Mouse (Mus musculus) gonadal fat pad, adult 2 months (tissue): ENCODE results near the gene Fam25c. TPM values are rescaled to one million over a fixed set of nuclear protein-coding genes. Genes with fewer than 3 reads are reported as not detected.
"Not testable (repeated sequence)": the region's sequence is repeated elsewhere in the genome, so short reads cannot be mapped to it uniquely, and the experiment has no call there.

Source experiments
- DNase-seq: peaks from one replicate; pipeline ENCODE4 v3.0.0-alpha.2; 2012; ENCODE audit warnings: low read depth
- polyA plus RNA-seq: library from polyadenylated mRNA; depleted of rRNA; stranded (reverse); fragments of >200 nt; gene quantifications from 2 replicates; pipeline ENCODE4 v1.2.3, GENCODE M21; 2012; rRNA removed

Gene Fam25c
- not detected in 2 replicates for polyA plus RNA-seq

DNA sequence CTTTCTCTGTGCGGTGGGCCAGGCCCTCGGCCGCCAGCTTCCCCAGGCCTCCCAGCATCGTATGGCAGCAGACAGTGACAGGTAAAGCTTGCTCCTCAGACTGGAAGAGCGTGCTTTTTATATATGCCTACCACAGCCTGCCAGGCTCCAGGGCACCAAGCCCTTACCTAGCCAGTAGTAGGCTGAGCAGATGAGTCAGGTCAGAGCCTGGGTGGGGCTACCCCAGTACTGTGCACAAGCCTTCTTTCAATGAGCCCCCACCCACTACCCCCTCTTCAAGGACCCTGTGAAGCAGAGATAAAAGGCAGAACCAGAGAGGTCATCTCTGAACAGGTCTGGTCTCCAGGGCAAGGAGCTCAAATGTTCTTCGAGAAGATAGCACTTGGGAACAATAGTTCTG, at the start of gene Fam25c:
TSS of gene Fam25c (minus strand) at position 133 of the 400 bp plus-strand sequence.
- DNase-seq: no peak

GRCm38 (mm10) chr14:34403424-34403823, 48.2 kb upstream of the Fam25c start:
- DNase-seq: no peak

- no peak for DNase-seq
These were observed 47.6 kb upstream of the Fam25c start for GRCm38 (mm10) chr14:34402871-34403270.

GRCm38 (mm10) chr14:34401135-34401534, 45.9 kb upstream of the Fam25c start:
- DNase-seq: no peak

- no peak for DNase-seq
These were observed 44.8 kb upstream of the Fam25c start for GRCm38 (mm10) chr14:34400021-34400420.

GRCm38 (mm10) chr14:34399301-34399700, 44.1 kb upstream of the Fam25c start:
- no peak for DNase-seq

DNA sequence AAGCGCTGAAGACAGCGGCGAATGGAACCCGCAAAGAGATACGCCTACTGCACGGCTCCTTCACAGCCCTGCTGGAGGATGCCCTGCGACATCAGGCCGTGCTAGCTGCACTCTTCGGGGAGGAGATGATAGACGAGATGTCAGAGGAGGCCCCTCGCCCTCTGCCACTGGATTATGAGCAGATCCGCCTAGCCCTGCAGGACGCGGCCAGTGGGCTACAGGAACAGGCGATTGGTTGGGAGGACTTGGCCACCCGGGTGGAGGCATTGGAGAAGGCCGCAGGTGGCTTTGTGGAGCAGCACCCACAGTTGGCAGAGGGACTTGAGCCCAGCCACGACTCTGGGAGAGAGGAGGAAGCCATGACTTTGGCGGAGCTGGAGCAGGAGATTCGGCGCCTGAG, 43.7 kb upstream of the Fam25c start:
- DNase-seq: no peak

- DNase-seq: no peak
These were observed 42.6 kb upstream of the Fam25c start for GRCm38 (mm10) chr14:34397871-34398270.

- DNase-seq: no peak
These were observed 38.1 kb upstream of the Fam25c start for GRCm38 (mm10) chr14:34393295-34393694.

DNA sequence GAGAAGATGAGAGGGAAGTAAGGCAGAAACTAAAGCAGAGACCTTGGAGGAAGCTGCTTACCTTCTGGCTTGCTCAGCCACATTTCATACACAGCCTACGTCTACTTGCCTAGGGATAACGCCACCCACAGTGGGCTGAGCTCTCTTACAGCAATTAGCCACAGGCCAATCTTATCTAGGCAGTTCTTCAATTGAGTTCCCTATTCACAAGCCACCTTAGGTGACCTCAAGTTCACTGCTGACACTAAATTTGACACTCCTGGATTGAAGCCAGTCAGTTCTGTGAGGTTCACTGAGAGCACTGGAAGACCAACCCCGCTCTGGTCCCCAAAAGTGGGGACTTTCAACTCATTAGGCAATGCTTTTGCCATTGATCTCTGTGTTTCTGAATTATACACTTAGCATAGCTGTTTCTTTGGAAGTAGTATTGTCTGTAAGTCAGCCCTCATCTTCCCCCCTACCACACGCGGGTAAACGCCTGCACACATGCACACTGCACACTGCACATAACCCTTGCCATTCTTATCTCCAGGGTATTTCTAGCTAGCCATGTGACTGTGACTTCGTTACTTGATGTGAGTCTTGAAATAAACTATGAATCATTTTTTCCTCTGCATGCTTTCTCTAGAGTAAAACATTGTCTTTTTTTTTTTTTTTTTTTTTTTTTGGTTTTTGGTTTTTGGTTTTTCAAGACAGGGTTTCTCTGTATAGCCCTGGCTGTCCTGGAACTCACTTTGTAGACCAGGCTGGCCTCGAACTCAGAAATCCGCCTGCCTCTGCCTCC, 27.9 kb upstream of the Fam25c start:
- no peak for DNase-seq

- DNase-seq: peak; percentile 78
These were observed 23.5 kb upstream of the Fam25c start for GRCm38 (mm10) chr14:34378560-34379331.

DNA sequence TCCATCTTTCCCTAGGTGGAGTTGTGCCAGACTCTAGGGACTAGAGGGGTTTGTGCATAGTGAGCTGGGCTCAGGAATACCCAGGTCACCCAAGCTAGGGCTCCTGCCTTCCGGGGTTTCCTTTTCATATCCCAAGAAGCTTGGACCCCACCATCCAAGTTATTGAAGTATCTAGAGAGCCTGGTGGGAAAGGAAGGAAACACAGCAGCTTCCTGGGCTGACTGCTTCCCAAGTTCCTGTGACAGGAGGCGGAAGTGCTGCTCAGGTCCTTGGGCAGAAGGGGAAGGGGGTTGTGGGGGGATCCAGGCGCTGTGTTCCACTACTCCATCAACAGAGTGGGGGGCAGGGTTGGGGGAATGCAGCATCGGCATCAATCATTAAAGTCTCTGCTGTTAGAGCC, 21.9 kb upstream of the Fam25c start:
- DNase-seq: no peak

GRCm38 (mm10) chr14:34375941-34376340, 20.7 kb upstream of the Fam25c start:
- DNase-seq: no peak

DNA sequence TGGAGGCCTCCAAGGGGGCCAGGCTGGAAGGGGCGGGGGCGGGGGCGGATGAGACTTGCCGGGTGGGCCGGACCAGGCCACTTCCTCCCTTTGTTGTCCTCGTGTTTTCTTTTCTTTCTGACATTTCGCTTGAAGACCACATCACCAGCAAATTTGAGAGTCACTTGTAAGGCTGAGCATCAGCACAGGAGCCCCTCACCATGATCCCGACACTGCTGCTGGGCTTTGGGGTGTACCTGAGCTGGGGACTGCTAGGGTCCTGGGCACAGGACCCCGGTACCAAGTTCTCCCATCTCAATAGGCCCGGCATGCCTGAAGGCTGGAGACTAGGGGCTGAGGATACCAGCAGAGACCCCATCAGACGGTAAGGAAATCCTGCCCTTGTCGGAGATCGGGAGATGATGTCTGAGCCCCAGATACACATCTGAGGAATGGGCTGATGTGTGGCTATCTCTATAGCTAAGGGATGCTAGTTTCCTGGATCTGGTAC, 20.2 kb upstream of the Fam25c start, which contains the start of gene Mmrn2:
TSS of gene Mmrn2 (plus strand) at position 51 of the 490 bp plus-strand sequence.
- no peak for DNase-seq

- DNase-seq: no peak
These were observed 19.3 kb upstream of the Fam25c start, which contains the start of gene Sncg for GRCm38 (mm10) chr14:34374577-34374976. Gene Sncg (minus strand): TSS chr14:34374789.

DNA sequence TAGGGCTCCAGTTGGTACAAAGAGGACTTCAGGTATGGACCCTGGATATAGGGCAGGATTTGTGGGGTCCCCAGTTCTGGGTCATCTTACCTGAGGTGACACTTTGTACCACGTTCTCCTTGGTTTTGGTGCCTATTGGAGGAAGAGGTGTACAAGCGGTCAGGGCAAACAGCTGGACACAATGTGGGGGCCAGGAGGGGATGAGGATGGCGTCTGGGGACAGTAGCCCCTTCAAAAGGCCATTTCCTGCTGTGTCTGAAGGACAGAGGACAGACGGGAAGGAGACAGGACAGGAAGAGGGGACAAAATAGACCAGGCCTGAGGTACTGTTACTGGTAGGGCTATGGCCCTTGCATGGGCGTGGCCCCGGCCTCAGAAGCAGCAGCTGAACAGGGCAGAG, 18.3 kb upstream of the Fam25c start:
- no peak for DNase-seq

DNA sequence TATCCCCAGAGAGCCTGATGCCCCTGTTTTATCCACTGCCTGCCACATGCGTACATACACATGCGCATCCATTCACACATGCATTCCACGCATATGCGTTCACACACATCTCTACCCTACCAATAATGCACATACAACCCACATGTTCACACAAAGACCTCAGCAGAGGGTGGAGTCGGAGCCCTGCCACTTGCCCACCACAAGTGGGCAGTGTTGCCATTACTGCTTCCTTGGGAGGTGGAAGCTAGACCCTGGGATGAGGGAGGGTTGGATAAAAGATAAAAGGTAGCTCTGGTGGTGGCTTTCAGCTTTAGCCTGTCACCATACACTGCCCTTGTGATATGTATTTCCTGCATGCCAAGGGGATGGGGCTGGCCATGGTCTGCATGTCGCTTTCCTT, 17.4 kb upstream of the Fam25c start:
- no peak for DNase-seq

DNA sequence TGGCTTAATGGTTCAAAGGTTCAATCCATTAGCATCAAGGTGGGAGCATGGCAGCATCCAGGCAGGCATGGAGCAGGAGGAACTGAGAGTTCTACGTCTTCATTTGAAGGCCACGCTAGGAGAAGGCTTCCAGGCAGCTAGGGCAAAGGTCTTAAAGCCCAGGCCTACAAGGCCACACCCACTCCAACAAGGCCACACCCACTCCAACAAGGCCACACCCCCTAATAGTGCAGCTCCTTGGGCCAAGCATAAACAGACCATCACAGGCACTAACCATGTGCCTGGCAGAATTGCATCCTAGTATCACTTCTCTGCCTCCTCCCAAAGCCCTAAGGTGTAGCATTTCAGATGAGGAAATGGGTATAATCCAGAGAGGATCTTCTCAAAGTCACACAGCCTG, 16.5 kb upstream of the Fam25c start:
- DNase-seq: no peak

- no peak for DNase-seq
These were observed 15.7 kb upstream of the Fam25c start for GRCm38 (mm10) chr14:34370921-34371320.

DNA sequence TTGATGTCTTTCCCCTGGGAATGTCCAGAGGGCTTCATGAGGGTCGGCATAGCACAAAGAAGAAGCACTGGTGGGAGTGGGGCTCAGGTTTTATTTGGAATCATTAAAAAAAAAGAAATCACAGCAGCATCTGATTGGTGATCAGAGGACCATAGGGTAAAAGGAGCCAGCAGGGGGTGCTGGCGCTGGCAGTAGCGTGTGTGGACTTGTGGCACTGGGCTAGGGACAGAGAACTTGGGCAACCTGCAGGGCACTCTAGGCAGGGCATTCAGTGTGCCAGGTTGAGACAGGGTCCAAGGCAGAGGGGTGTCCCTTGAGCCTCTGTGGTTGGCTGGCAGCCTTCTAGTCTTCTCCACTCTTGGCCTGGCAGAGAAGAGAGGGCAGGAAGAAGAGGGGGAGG, 15.0 kb upstream of the Fam25c start:
- no peak for DNase-seq

- no peak for DNase-seq
These were observed 9.9 kb upstream of the Fam25c start for GRCm38 (mm10) chr14:34365147-34365507.

DNA sequence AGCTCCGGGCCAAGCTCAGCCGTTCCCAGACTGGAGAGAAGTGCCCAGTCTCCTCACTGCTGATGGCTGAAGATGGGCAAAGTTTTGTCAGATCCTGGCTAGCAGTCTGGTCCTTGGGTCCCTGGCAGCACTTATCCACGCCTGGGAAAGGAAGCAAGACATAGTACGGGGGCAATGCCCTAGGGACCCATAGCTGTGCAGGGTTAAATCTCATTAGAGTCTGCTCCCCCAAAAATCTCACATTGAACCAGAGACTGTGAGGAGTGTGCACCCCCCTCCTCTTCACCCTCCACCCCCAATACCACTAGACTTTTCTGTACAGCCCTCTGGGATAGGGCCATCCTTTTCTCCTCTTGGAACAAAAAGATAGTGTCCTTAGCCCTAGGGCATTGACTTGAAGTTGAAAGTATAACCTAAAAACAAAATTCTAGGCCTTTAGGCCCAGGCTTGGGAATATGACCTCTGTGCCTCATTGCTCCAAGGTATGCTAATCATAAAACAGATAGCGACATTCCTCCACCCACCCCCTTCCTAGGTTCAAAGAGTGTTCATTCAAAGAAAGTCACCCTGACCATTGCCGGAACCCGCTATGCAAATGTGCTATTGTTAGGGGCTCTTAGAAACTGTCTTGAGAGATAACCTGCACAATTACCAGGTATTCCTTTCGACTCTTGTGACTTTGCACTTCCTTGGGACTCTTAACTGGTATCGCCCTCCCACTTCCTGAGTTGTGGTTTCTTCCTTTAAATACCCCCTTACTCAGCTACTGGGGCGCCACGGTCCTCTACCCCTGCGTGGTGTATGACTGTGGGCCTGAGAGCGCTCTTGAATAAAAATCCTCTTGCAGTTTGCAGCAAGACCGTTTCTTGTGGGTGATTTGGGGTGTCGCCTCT, 9.3 kb upstream of the Fam25c start:
- not testable (repeated sequence) for DNase-seq
